Mouse (Mus musculus) lung, postnatal 0 days (tissue): ENCODE results near the gene Inpp5a.

Experiments
- CTCF ChIP-seq: IDR thresholded peaks from 2 replicates; pipeline ENCODE4 v1.5.1; 2016; ENCODE audit warnings: antibody characterized with exemption, mild to moderate bottlenecking
- EP300 ChIP-seq: IDR thresholded peaks from 2 replicates; pipeline ENCODE4 v1.6.1; 2016; ENCODE audit warnings: antibody characterized with exemption, mild to moderate bottlenecking, control low read depth

GRCm38 (mm10) chr7:139453198-139453597 lies 64.3 kb downstream of the Inpp5a start:
- TF ChIP-seq CTCF (no peak), EP300 (no peak)
